Mouse (Mus musculus) C2C12 (cell line): ENCODE data around the gene Cic.

Source experiments
- CEBPB ChIP-seq: IDR thresholded peaks from one replicate; pipeline ENCODE4 v1.6.1; 2011; ENCODE audit warnings: low read depth, mild to moderate bottlenecking, control low read depth, moderate library complexity
- CTCF ChIP-seq: IDR thresholded peaks from one replicate; pipeline ENCODE4 v1.5.1; 2011; ENCODE audit not compliant: control insufficient read depth, insufficient read depth, insufficient read length

DNA sequence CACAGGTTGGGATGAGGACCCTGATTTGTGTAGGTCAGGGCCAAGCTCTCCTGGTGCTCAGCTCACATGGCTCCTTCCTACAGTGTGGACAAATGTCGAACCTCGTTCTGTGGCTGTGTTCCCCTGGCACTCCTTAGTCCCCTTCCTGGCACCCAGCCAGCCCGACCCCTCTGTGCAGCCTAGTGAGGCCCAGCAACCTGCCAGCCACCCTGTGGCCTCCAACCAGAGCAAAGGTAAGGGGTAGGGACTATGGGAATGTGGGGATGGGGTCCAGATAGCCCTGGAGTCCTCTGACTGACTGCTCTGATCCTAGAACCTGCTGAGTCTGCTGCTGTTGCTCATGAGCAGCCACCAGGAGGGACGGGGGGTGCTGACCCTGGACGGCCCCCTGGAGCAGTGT, 17.3 kb downstream of the Cic start:
- TF ChIP-seq CTCF (no peak), CEBPB (no peak)
